Mouse (Mus musculus) hindbrain, embryonic 14.5 days (tissue): ENCODE measurements at regions not wholly inside any gene's neighbourhood (a gene's known extent, or its start where the extent isn't known, plus 50 kb on each side); places are given as distances from the start of the nearest gene placed in this dataset.

Experiments
- ATAC-seq: fragments of 200-750 bp; cut with Nextera tagmentation; 2 replicates; pipeline ENCODE4 v1.8.0; 2017; ENCODE audit warnings: moderate number of reproducible peaks, mild to moderate bottlenecking, moderate TSS enrichment, moderate library complexity; ENCODE audit not compliant: low FRiP score
- DNase-seq: peaks from one replicate; pipeline ENCODE4 v3.0.0-alpha.2; 2015; ENCODE audit warnings: low spot score
- H3K27ac ChIP-seq: fragments of 300-500 bp; sonication (generic); 2 replicates; pipeline ENCODE4 v1.5.1; 2014; ENCODE audit warnings: mild to moderate bottlenecking, moderate library complexity
- H3K27me3 ChIP-seq: fragments of 300-500 bp; sonication (generic); 2 replicates; pipeline ENCODE4 v1.6.1; 2014; ENCODE audit warnings: mild to moderate bottlenecking, low read length, mixed read lengths; ENCODE audit not compliant: control insufficient read depth, insufficient read depth
- H3K36me3 ChIP-seq: fragments of 300-500 bp; sonication (generic); replicated peaks from 2 replicates; pipeline ENCODE4 v1.6.1; 2014; ENCODE audit not compliant: control insufficient read depth, insufficient read depth
- H3K4me1 ChIP-seq: fragments of 300-500 bp; sonication (generic); replicated peaks from 2 replicates; pipeline ENCODE4 v1.6.1; 2014; ENCODE audit warnings: antibody characterized with exemption, low read length, mixed read lengths; ENCODE audit not compliant: control insufficient read depth, insufficient read depth
- H3K4me2 ChIP-seq: fragments of 300-500 bp; sonication (generic); replicated peaks from 2 replicates; pipeline ENCODE4 v1.6.1; 2014; ENCODE audit warnings: mild to moderate bottlenecking, moderate library complexity
- H3K4me3 ChIP-seq: fragments of 300-500 bp; sonication (generic); replicated peaks from 2 replicates; pipeline ENCODE4 v1.5.1; 2014; ENCODE audit warnings: mild to moderate bottlenecking, low read length
- H3K9ac ChIP-seq: fragments of 300-500 bp; sonication (generic); 2 replicates; pipeline ENCODE4 v1.6.1; 2014
- H3K9me3 ChIP-seq: fragments of 300-500 bp; sonication (generic); 2 replicates; pipeline ENCODE4 v1.6.1; 2016; ENCODE audit warnings: low read length; ENCODE audit not compliant: control insufficient read depth
- whole genome bisulfite sequencing: fragments of 180-500 bp; shearing (Covaris S2); extraction: QIAGEN DNeasy Blood & Tissue Kit; methylation state at CpG from one replicate; pipeline ENCODE4 v1.1.7; 2014; 5-methylcytosine and 5-hydroxymethylcytosine counted together

DNA sequence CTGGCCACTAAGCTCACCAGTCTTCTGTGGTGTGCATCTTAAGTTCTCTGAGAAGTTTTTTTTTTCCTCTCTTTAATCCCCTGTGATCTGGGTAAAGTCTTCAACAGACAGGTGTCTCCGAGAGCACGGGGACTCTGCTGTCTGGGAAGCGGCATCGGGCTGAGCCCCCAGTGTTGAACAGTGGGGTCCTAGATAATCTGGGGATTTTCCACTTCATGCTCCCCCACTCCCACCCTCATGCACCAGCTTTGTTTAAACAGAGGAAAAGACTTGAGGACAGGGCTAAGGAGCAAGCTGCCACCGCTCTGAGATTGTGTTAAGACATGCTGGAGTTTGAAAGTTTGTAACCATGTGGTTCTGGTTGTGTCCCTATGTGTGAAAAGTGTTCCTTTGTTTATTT, 538.4 kb downstream of the Ccdc171 start:
- Histone ChIP-seq H3K4me2 (no peak overlapping the region), H3K4me1 (no peaks in the 10 kb centered on the region), H3K9ac (no peak overlapping the region), H3K27ac (no peak overlapping the region), H3K36me3 (no peaks in the 10 kb centered on the region), H3K9me3 (no peaks in the 10 kb centered on the region), H3K4me3 (no peak overlapping the region), H3K27me3 (no peaks in the 10 kb centered on the region)
- ATAC-seq = no peak
- 71% methylated on average over 5 of the region's 5 CpGs for WGBS
- no peak for DNase-seq

- Histone ChIP-seq H3K9me3 (no peaks in the 10 kb centered on the region), H3K36me3 (no peaks in the 10 kb centered on the region), H3K9ac (no peak overlapping the region), H3K4me2 (no peak overlapping the region), H3K27ac (no peak overlapping the region), H3K27me3 (no peaks in the 10 kb centered on the region), H3K4me1 (0 out of 2 replicates have a peak, but pooled peaks cover 10% of the 10 kb centered on the region), H3K4me3 (no peak overlapping the region)
- DNase-seq = peak; percentile 86
- whole genome bisulfite sequencing = 23% methylated on average over 15 of the region's 15 CpGs
- ATAC-seq = peak; percentile 75; the same call in 1 of the 2 replicates
Measured at GRCm38 (mm10) chr4:84064614-84065456, 539.5 kb downstream of the Ccdc171 start.

DNA sequence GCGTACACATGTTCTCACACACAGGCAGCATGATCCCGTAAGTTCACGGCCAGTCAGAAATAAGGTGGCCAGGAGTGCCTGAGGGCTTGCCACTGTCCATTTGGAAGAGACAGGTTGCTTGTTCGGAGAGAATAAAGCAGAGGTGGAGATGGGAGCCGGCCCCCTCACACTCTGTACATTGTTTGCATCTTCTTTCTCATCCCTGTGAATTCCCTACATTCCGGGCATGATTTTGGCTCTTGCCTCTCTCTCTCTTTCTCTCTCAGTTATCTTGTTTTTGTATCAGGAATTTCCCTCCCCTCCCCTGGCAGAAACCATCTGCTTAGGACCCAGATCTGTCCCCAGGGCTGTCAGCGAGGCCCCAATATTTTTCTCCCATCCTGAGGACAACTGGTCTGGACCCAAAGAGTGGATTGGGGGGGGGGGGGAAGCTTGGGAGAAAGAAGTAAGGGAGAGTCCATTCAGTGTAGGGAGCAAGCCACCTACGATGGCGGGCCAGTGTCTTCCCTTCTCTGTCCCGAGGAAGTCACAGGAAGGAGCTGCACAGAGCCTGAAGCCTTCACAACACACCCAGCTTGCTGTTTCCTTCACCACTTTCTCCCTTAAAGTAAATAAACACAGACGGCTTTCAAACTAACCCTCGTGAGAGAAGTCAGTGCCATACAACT, 540.2 kb downstream of the Ccdc171 start:
- DNase-seq = no peak
- H3K4me3 ChIP-seq = no peak overlapping the region
- H3K36me3 ChIP-seq = no peaks in the 10 kb centered on the region
- no peaks in the 10 kb centered on the region for H3K27me3 ChIP-seq
- ATAC-seq = no peak
- H3K4me1 ChIP-seq = 0 out of 2 replicates have a peak, but pooled peaks cover 11% of the 10 kb centered on the region
- H3K4me2 ChIP-seq = no peak overlapping the region
- H3K9me3 ChIP-seq = no peaks in the 10 kb centered on the region
- no peak overlapping the region for H3K27ac ChIP-seq
- no peak overlapping the region for H3K9ac ChIP-seq
- 57% methylated on average over 12 of the region's 12 CpGs for WGBS

- Histone ChIP-seq H3K4me3 (no peak overlapping the region), H3K27me3 (no peaks in the 10 kb centered on the region), H3K9ac (no peak overlapping the region), H3K4me1 (0 out of 2 replicates have a peak, but pooled peaks cover 11% of the 10 kb centered on the region), H3K9me3 (no peaks in the 10 kb centered on the region), H3K27ac (no peak overlapping the region), H3K4me2 (no peak overlapping the region), H3K36me3 (no peaks in the 10 kb centered on the region)
- no peak for DNase-seq
- ATAC-seq = no peak
- 78% methylated on average over 14 of the region's 14 CpGs for WGBS
Measured at GRCm38 (mm10) chr4:84067931-84068575, 542.7 kb downstream of the Ccdc171 start.

- Histone ChIP-seq H3K27me3 (no peaks in the 10 kb centered on the region), H3K27ac (no peak overlapping the region), H3K9ac (no peak overlapping the region), H3K4me3 (no peak overlapping the region), H3K4me2 (no peak overlapping the region), H3K9me3 (no peaks in the 10 kb centered on the region), H3K36me3 (no peaks in the 10 kb centered on the region), H3K4me1 (0 out of 2 replicates have a peak, but pooled peaks cover 11% of the 10 kb centered on the region)
- DNase-seq = no peak
- no peak for ATAC-seq
- WGBS = 47% methylated on average over 11 of the region's 11 CpGs
Measured at GRCm38 (mm10) chr4:84068947-84069663, 543.8 kb downstream of the Ccdc171 start.

DNA sequence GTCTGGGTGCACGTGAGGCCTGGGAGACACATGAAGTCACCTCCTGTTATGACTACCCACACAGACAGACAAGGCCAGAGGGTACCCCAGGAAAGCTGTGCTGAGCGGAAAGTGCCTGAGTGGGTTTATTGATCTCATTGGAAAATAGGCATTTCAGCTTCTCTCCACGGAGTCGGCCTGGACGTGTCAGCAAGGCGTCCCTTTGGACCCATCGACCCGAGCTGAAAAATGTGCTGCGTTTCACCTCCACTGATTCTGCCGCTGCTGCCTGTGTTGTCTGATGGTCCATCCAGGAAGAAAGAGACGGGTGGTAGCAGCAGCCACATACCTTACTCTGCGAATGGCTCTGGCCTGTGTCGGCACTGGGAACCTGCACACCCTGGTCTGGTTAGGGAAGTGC, 544.3 kb downstream of the Ccdc171 start:
- H3K27me3 ChIP-seq = no peaks in the 10 kb centered on the region
- DNase-seq = no peak
- H3K4me1 ChIP-seq = 0 out of 2 replicates have a peak, but pooled peaks cover 11% of the 10 kb centered on the region
- no peak for ATAC-seq
- H3K9ac ChIP-seq = no peak overlapping the region
- H3K9me3 ChIP-seq = no peaks in the 10 kb centered on the region
- 62% methylated on average over 13 of the region's 13 CpGs for WGBS
- no peak overlapping the region for H3K4me2 ChIP-seq
- H3K36me3 ChIP-seq = no peaks in the 10 kb centered on the region
- H3K4me3 ChIP-seq = no peak overlapping the region
- no peak overlapping the region for H3K27ac ChIP-seq

- H3K27ac ChIP-seq = no peak overlapping the region
- WGBS = 76% methylated on average over 4 of the region's 4 CpGs
- DNase-seq = no peak
Measured at GRCm38 (mm10) chr4:84070089-84070488, 544.7 kb downstream of the Ccdc171 start.

DNA sequence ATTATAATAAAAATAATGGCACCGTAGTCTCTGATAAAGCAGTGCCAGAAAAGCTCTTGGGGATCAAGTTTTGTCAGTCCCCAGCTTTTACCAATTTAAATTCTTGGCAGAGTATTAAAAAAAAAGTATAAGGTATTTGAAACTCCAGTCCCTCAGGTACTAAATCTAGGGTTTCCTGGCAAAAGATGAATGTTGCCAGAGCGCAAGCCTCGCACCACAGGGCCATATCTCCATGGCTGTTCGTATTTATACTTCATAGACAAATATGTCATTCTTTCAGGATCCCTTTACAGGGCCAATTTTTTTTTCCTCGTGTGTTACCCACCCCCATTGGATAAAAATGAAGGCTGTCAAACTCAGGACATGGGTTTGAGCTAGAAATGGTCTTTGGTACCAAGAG, 546.8 kb downstream of the Ccdc171 start:
- WGBS = 89% methylated on average over 5 of the region's 5 CpGs

More at GRCm38 (mm10) chr4:84070089-84070488, 544.7 kb downstream of the Ccdc171 start:
- H3K9ac ChIP-seq = no peak overlapping the region
- no peak for ATAC-seq
- no peaks in the 10 kb centered on the region for H3K36me3 ChIP-seq
- H3K9me3 ChIP-seq = no peaks in the 10 kb centered on the region
- no peak overlapping the region for H3K4me3 ChIP-seq
- no peaks in the 10 kb centered on the region for H3K27me3 ChIP-seq
- 0 out of 2 replicates have a peak, but pooled peaks cover 11% of the 10 kb centered on the region for H3K4me1 ChIP-seq
- no peak overlapping the region for H3K4me2 ChIP-seq

More for the DNA sequence above, 546.8 kb downstream of the Ccdc171 start:
- H3K4me1 ChIP-seq = 0 out of 2 replicates have a peak, but pooled peaks cover 11% of the 10 kb centered on the region
- no peak for ATAC-seq
- H3K27ac ChIP-seq = no peak overlapping the region
- DNase-seq = no peak
- no peaks in the 10 kb centered on the region for H3K27me3 ChIP-seq
- no peak overlapping the region for H3K4me2 ChIP-seq
- no peak overlapping the region for H3K4me3 ChIP-seq
- no peak overlapping the region for H3K9ac ChIP-seq
- no peaks in the 10 kb centered on the region for H3K36me3 ChIP-seq
- no peaks in the 10 kb centered on the region for H3K9me3 ChIP-seq
